In the genomic region with DNA sequence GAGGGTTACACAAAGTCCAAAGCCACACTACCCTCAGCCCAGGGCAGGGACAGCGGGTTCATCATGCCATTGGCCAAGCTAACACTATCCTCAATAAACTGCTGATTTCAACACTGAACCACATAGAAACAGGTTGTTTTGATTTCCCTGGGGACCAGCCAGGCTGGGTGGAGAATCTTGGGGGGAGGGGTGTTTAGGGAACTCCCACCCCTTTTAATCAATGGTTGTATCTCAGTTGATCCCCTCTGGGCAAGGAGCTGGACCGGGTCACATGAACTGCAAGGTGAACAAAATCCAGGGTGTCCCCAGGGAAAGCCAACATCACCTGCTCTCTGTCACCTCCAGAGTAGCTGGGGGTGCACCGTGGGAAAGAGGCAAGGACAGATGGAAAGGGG, we compare ENCODE assay signal across 8 mouse cellular contexts. TPM values are rescaled to one million over a fixed set of nuclear protein-coding genes. Genes with fewer than 3 reads are reported as not detected.
DNase-seq lines count a peak whose midpoint lies in the region; ATAC-seq and TF ChIP-seq lines count a peak whose summit lies in the region.

No protein-coding gene starts in this region.

- H3K36me3 ChIP-seq in heart, embryonic 10.5 days = no peaks in the 10 kb centered on the region; the same call in 1 of the 2 replicates
- peaks cover 23% of the 10 kb centered on the region for H3K36me3 ChIP-seq in E14TG2a.4 (ENCODE audit: insufficient read depth, low read length)
- H3K36me3 ChIP-seq in forebrain, embryonic 15.5 days = no peaks in the 10 kb centered on the region
- no peaks in the 10 kb centered on the region for H3K36me3 ChIP-seq in liver, embryonic 12.5 days

- WGBS in heart, embryonic 10.5 days = 20% methylated on average over 3 of the region's 3 CpGs
- 31% methylated on average over 3 of the region's 3 CpGs for WGBS in forebrain, embryonic 15.5 days
- 22% methylated on average over 3 of the region's 3 CpGs for WGBS in liver, embryonic 12.5 days (ENCODE audit: insufficient replicate concordance)

- H3K9ac ChIP-seq in forebrain, embryonic 15.5 days (replicated peaks) = no peak overlapping the region
- no peak overlapping the region for H3K9ac ChIP-seq in liver, embryonic 12.5 days

- H3K4me1 ChIP-seq in heart, embryonic 10.5 days = peaks cover 87% of the 10 kb centered on the region
- H3K4me1 ChIP-seq in E14TG2a.4 (replicated peaks; ENCODE audit: low read depth, low read length) = peaks cover 72% of the 10 kb centered on the region
- peaks cover 62% of the 10 kb centered on the region for H3K4me1 ChIP-seq in forebrain, embryonic 15.5 days
- H3K4me1 ChIP-seq in liver, embryonic 12.5 days = 0 out of 2 replicates have a peak, but pooled peaks cover 11% of the 10 kb centered on the region

- H3K9me3 ChIP-seq in heart, embryonic 10.5 days = no peaks in the 10 kb centered on the region
- H3K9me3 ChIP-seq in E14TG2a.4 (ENCODE audit: low read length) = no peaks in the 10 kb centered on the region
- no peaks in the 10 kb centered on the region for H3K9me3 ChIP-seq in forebrain, embryonic 15.5 days
- no peaks in the 10 kb centered on the region for H3K9me3 ChIP-seq in liver, embryonic 12.5 days (replicated peaks)

- no peak for DNase-seq in heart, embryonic 10.5 days (ENCODE audit: low spot score)
- DNase-seq in heart, adult 8-10 months (ENCODE audit: low spot score) = no peak
- no peak for DNase-seq in T-cell, adult 2 months (ENCODE audit: low spot score)
- DNase-seq in cerebellum, postnatal 36 days = no peak
- no peak for DNase-seq in cerebellum, postnatal 10 days

- peak overlapping the region; percentile 91 for H3K4me3 ChIP-seq in heart, embryonic 10.5 days
- peak overlapping the region; percentile 90 for H3K4me3 ChIP-seq in E14TG2a.4 (replicated peaks; ENCODE audit: low read length)
- H3K4me3 ChIP-seq in forebrain, embryonic 15.5 days = peak overlapping the region; percentile 58
- no peak overlapping the region for H3K4me3 ChIP-seq in liver, embryonic 12.5 days

- H3K27ac ChIP-seq in heart, embryonic 10.5 days = peak overlapping the region; percentile 98
- no peak overlapping the region for H3K27ac ChIP-seq in forebrain, embryonic 15.5 days (replicated peaks)
- no peak overlapping the region for H3K27ac ChIP-seq in liver, embryonic 12.5 days

- TF ChIP-seq CTCF in E14TG2a.4 (conservative IDR thresholded peaks at IDR 0.05; ENCODE audit: low read length) = no peak

- ATAC-seq in forebrain, embryonic 15.5 days (replicated peaks) = no peak
- ATAC-seq in liver, embryonic 12.5 days = no peak

- no peaks in the 10 kb centered on the region for H3K27me3 ChIP-seq in heart, embryonic 10.5 days (ENCODE audit: insufficient read depth, poor library complexity, severe bottlenecking)
- H3K27me3 ChIP-seq in E14TG2a.4 (ENCODE audit: insufficient read depth, low read length) = no peaks in the 10 kb centered on the region
- H3K27me3 ChIP-seq in forebrain, embryonic 15.5 days = peaks cover 38% of the 10 kb centered on the region
- H3K27me3 ChIP-seq in liver, embryonic 12.5 days (replicated peaks) = peaks cover 74% of the 10 kb centered on the region

- H3K4me2 ChIP-seq in forebrain, embryonic 15.5 days (replicated peaks) = peak overlapping the region; percentile 94
- peak overlapping the region; percentile 69; the same call in 1 of the 2 replicates for H3K4me2 ChIP-seq in liver, embryonic 12.5 days

RNA-seq across cellular contexts. Expression of a gene that starts 2.1 kb away (rescaled TPM):
- 94.7 and 103 TPM in 2 replicates for polyA plus RNA-seq in heart, embryonic 10.5 days (2016; fragmentation: Nextera tagmentation; extraction: Ambion mirVana)
- 10 to 100 TPM; 35.9 to 47.8 (median 41.1) TPM for total RNA-seq in heart, adult 8-10 months (2022)
- polyA plus RNA-seq in forebrain, embryonic 15.5 days (2015; fragmentation: Nextera tagmentation; extraction: Ambion mirVana) = 30.3 and 36.0 TPM in 2 replicates
- polyA plus RNA-seq in liver, embryonic 12.5 days (2016; fragmentation: Nextera tagmentation; extraction: Ambion mirVana) = 7.5 and 11.8 TPM in 2 replicates
